Mouse (Mus musculus) bone marrow, adult 2 months (tissue): Measurements from ENCODE around the gene Helz. TPM values are rescaled to one million over a fixed set of nuclear protein-coding genes. Genes with fewer than 3 reads are reported as not detected.

Experiments used
- H3K27ac ChIP-seq: fragments of 200-500 bp; 2 replicates; pipeline ENCODE4 v1.5.1; 2012; ENCODE audit warnings: low read depth, mild to moderate bottlenecking, control low read depth, inconsistent platforms, low read length; ENCODE audit not compliant: control insufficient read depth, poor library complexity, insufficient read depth
- H3K4me1 ChIP-seq: fragments of 200-500 bp; 2 replicates; pipeline ENCODE4 v1.6.1; 2011; ENCODE audit warnings: low read length; ENCODE audit not compliant: control insufficient read depth, insufficient read depth
- H3K4me3 ChIP-seq: fragments of 200-500 bp; replicated peaks from 2 replicates; pipeline ENCODE3; 2011; ENCODE audit warnings: mild to moderate bottlenecking, low read depth, low read length, control low read depth; ENCODE audit not compliant: control insufficient read depth
- CTCF ChIP-seq: fragments of 200-500 bp; IDR thresholded peaks from 2 replicates; pipeline ENCODE4 v1.5.1; 2011; ENCODE audit warnings: low read length, control low read depth; ENCODE audit not compliant: control insufficient read depth, insufficient read depth
- POLR2A ChIP-seq: fragments of 200-500 bp; IDR thresholded peaks from 2 replicates; pipeline ENCODE4 v1.6.1; 2011; ENCODE audit warnings: low read depth, mild to moderate bottlenecking, control low read depth, low read length, borderline replicate concordance; ENCODE audit not compliant: control insufficient read depth
- WGBS: fragments of 180-500 bp; shearing (Covaris S2); methylation state at CpG from one replicate; pipeline ENCODE4 v1.1.7; 2018; 5-methylcytosine and 5-hydroxymethylcytosine counted together
- polyA plus RNA-seq: library from polyadenylated mRNA; stranded (reverse); fragments of >200 nt; gene quantifications from 2 replicates; pipeline ENCODE4 v1.2.4, GENCODE M21; 2011; ENCODE audit warnings: low replicate concordance; ENCODE audit not compliant: missing spikeins, insufficient read depth, insufficient read length

The Helz gene
- polyA plus RNA-seq, 1 experiment, result 25.7 TPM

GRCm38 (mm10) chr11:107571318-107571717 is 23.6 kb downstream of the Helz start:
- Histone ChIP-seq H3K4me3 (no peak overlapping the region), H3K4me1 (no peaks in the 10 kb centered on the region), H3K27ac (no peak overlapping the region)
- WGBS, result 91% methylated on average over 2 of the region's 2 CpGs
- TF ChIP-seq POLR2A (no peak), CTCF (no peak)

GRCm38 (mm10) chr11:107572551-107572950 is 24.8 kb downstream of the Helz start:
- TF ChIP-seq CTCF, result no peak
- Histone ChIP-seq H3K4me3 (no peak overlapping the region), H3K4me1 (no peaks in the 10 kb centered on the region), H3K27ac (no peak overlapping the region)
- 85% methylated on average over 3 of the region's 3 CpGs for WGBS

- 68% methylated on average over 11 of the region's 11 CpGs for WGBS
- Histone ChIP-seq H3K27ac (no peak overlapping the region), H3K4me1 (no peaks in the 10 kb centered on the region), H3K4me3 (no peak overlapping the region)
- TF ChIP-seq CTCF, result no peak
- no peak for TF ChIP-seq POLR2A
These were observed 25.4 kb downstream of the Helz start for GRCm38 (mm10) chr11:107573061-107573692.

GRCm38 (mm10) chr11:107573847-107574246 is 26.1 kb downstream of the Helz start:
- no peak overlapping the region for H3K4me3 ChIP-seq
- WGBS, result 60% methylated on average over 6 of the region's 6 CpGs
- TF ChIP-seq POLR2A, result no peak
- no peak for TF ChIP-seq CTCF
- no peak overlapping the region for H3K27ac ChIP-seq
- H3K4me1 ChIP-seq, result no peaks in the 10 kb centered on the region

- WGBS, result 86% methylated on average over 20 of the region's 20 CpGs
- no peaks in the 10 kb centered on the region for H3K4me1 ChIP-seq
These were observed 27.3 kb downstream of the Helz start for GRCm38 (mm10) chr11:107574811-107575705.

GRCm38 (mm10) chr11:107576186-107576585 is 28.5 kb downstream of the Helz start:
- Histone ChIP-seq H3K4me3 (no peak overlapping the region), H3K27ac (no peak overlapping the region), H3K4me1 (no peaks in the 10 kb centered on the region)
- 86% methylated on average over 7 of the region's 7 CpGs for WGBS
- TF ChIP-seq POLR2A (no peak), CTCF (no peak)

More at GRCm38 (mm10) chr11:107574811-107575705, 27.3 kb downstream of the Helz start:
- no peak overlapping the region for H3K4me3 ChIP-seq
- TF ChIP-seq CTCF (no peak), POLR2A (no peak)
- no peak overlapping the region for H3K27ac ChIP-seq

- Histone ChIP-seq H3K4me1 (no peaks in the 10 kb centered on the region), H3K4me3 (no peak overlapping the region), H3K27ac (no peak overlapping the region; the same call in 1 of the 2 replicates)
- WGBS, result 87% methylated on average over 8 of the region's 8 CpGs
- TF ChIP-seq POLR2A (no peak), CTCF (no peak)
These were observed 29.7 kb downstream of the Helz start for GRCm38 (mm10) chr11:107577400-107577799.

- WGBS, result 84% methylated on average over 7 of the region's 7 CpGs
- H3K4me3 ChIP-seq, result no peak overlapping the region
- no peak overlapping the region for H3K27ac ChIP-seq
- TF ChIP-seq POLR2A, result no peak
- no peak for TF ChIP-seq CTCF
- H3K4me1 ChIP-seq, result no peaks in the 10 kb centered on the region
These were observed 30.5 kb downstream of the Helz start for GRCm38 (mm10) chr11:107578226-107578625.

- Histone ChIP-seq H3K27ac (no peak overlapping the region), H3K4me3 (no peak overlapping the region), H3K4me1 (no peaks in the 10 kb centered on the region)
- 88% methylated on average over 4 of the region's 4 CpGs for WGBS
- no peak for TF ChIP-seq CTCF
- TF ChIP-seq POLR2A, result no peak
These were observed 33.1 kb downstream of the Helz start for GRCm38 (mm10) chr11:107580786-107581185.
